Mouse (Mus musculus): ENCODE results near the gene Jund. TPM values are rescaled to one million over a fixed set of nuclear protein-coding genes. Genes with fewer than 3 reads are reported as not detected.

The Jund gene
- polyA plus RNA-seq, 1 experiment, result 246 TPM

GRCm38 (mm10) chr8:70654121-70654520 is 44.6 kb upstream of the Jund start:
- H3K27me3 ChIP-seq (ENCODE audit: control insufficient read depth, insufficient read depth, insufficient read length), result no peaks in the 10 kb centered on the region
- H3ac ChIP-seq (ENCODE audit: control insufficient read depth, insufficient read length), result no peak overlapping the region
- H3K36me3 ChIP-seq (ENCODE audit: control insufficient read depth, insufficient read depth), result peaks cover 9% of the 10 kb centered on the region
- H3K4me3 ChIP-seq, result no peak overlapping the region
- TF ChIP-seq TCF3 (IDR thresholded peaks at IDR 0.05; ENCODE audit: insufficient read length, low read depth) (no peak), USF1 (IDR thresholded peaks at IDR 0.05; ENCODE audit: low read depth) (no peak), POLR2A (IDR thresholded peaks at IDR 0.05; ENCODE audit: insufficient read length, low read depth) (no peak), MAX (IDR thresholded peaks at IDR 0.05; ENCODE audit: low read depth) (no peak), SRF (IDR thresholded peaks at IDR 0.05; ENCODE audit: control insufficient read depth, insufficient read length, low read depth) (no peak)
- no peak overlapping the region for H3K4me2 ChIP-seq (ENCODE audit: low read depth)
- H3K79me2 ChIP-seq (ENCODE audit: control insufficient read depth, insufficient read depth), result peaks cover 9% of the 10 kb centered on the region

DNA sequence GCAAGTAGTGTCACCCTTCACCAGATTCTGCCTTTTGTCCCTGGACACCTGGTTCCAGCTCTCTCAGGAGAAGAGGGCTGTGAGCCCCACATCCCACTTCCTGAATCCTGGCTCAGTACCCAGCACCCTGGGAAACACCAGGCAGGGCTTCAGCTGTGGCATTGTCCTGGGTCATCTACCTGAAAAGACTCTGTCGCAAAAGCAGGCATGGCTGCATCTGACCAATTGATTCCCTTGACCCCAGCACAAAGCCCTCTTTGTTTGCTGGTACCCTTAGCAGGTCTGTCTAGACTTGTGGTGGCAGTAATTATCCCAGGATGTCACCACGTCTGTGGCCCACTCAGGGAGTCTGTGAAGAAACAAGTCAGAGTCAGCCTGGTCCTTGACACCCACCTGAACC is 43.3 kb upstream of the Jund start:
- peaks cover 9% of the 10 kb centered on the region for H3K36me3 ChIP-seq (ENCODE audit: control insufficient read depth, insufficient read depth)
- TF ChIP-seq SRF (IDR thresholded peaks at IDR 0.05; ENCODE audit: control insufficient read depth, insufficient read length, low read depth), result no peak
- no peak for TF ChIP-seq MAX (IDR thresholded peaks at IDR 0.05; ENCODE audit: low read depth)
- TF ChIP-seq MYOD1 (IDR thresholded peaks at IDR 0.05; ENCODE audit: control insufficient read depth in 1 of 3, insufficient read length in 2 of 3, low read depth in 2 of 3), result no peak
- TF ChIP-seq CEBPB (IDR thresholded peaks at IDR 0.05; ENCODE audit: insufficient read depth, poor library complexity, severe bottlenecking), result no peak
- no peak for TF ChIP-seq TCF12 (IDR thresholded peaks at IDR 0.05; ENCODE audit: insufficient read depth, poor library complexity, severe bottlenecking)
- no peak for TF ChIP-seq POLR2A (IDR thresholded peaks at IDR 0.05; ENCODE audit: insufficient read length, low read depth)
- TF ChIP-seq MYOG (IDR thresholded peaks at IDR 0.05; ENCODE audit: control insufficient read depth in 1 of 3, insufficient read depth in 1 of 3, insufficient read length in 2 of 3, low read depth in 2 of 3), result no peak
- no peak for TF ChIP-seq TCF3 (IDR thresholded peaks at IDR 0.05; ENCODE audit: insufficient read length, low read depth)
- no peak for TF ChIP-seq POLR2AphosphoS2 (IDR thresholded peaks at IDR 0.05; ENCODE audit: insufficient read length, low read depth)
- no peak for TF ChIP-seq E2F4 (IDR thresholded peaks at IDR 0.05; ENCODE audit: insufficient read depth)
- no peak for TF ChIP-seq USF1 (IDR thresholded peaks at IDR 0.05; ENCODE audit: low read depth)
- TF ChIP-seq REST (IDR thresholded peaks at IDR 0.05; ENCODE audit: insufficient read depth, insufficient read length), result no peak

GRCm38 (mm10) chr8:70656193-70656790 is 42.5 kb upstream of the Jund start:
- Histone ChIP-seq H3K79me2 (ENCODE audit: control insufficient read depth, insufficient read depth) (peaks cover 10% of the 10 kb centered on the region), H3ac (ENCODE audit: control insufficient read depth, insufficient read length) (no peak overlapping the region), H3K36me3 (ENCODE audit: control insufficient read depth, insufficient read depth) (peaks cover 4% of the 10 kb centered on the region), H3K4me2 (ENCODE audit: low read depth) (no peak overlapping the region), H3K4me3 (no peak overlapping the region), H3K27me3 (ENCODE audit: control insufficient read depth, insufficient read depth, insufficient read length) (no peaks in the 10 kb centered on the region)
- TF ChIP-seq MYOG (IDR thresholded peaks at IDR 0.05; ENCODE audit: control insufficient read depth in 1 of 3, insufficient read depth in 1 of 3, insufficient read length in 2 of 3, low read depth in 2 of 3), result no peak
- no peak for TF ChIP-seq SRF (IDR thresholded peaks at IDR 0.05; ENCODE audit: control insufficient read depth, insufficient read length, low read depth)
- TF ChIP-seq POLR2A (IDR thresholded peaks at IDR 0.05; ENCODE audit: insufficient read length, low read depth), result no peak
- no peak for TF ChIP-seq MYOD1 (IDR thresholded peaks at IDR 0.05; ENCODE audit: control insufficient read depth in 1 of 3, insufficient read length in 2 of 3, low read depth in 2 of 3)
- TF ChIP-seq REST (IDR thresholded peaks at IDR 0.05; ENCODE audit: insufficient read depth, insufficient read length), result no peak
- no peak for TF ChIP-seq TCF12 (IDR thresholded peaks at IDR 0.05; ENCODE audit: insufficient read depth, poor library complexity, severe bottlenecking)
- TF ChIP-seq POLR2AphosphoS2 (IDR thresholded peaks at IDR 0.05; ENCODE audit: insufficient read length, low read depth), result no peak
- TF ChIP-seq USF1 (IDR thresholded peaks at IDR 0.05; ENCODE audit: low read depth), result no peak
- no peak for TF ChIP-seq CEBPB (IDR thresholded peaks at IDR 0.05; ENCODE audit: insufficient read depth, poor library complexity, severe bottlenecking)
- TF ChIP-seq TCF3 (IDR thresholded peaks at IDR 0.05; ENCODE audit: insufficient read length, low read depth), result no peak
- no peak for TF ChIP-seq MAX (IDR thresholded peaks at IDR 0.05; ENCODE audit: low read depth)
- TF ChIP-seq E2F4 (IDR thresholded peaks at IDR 0.05; ENCODE audit: insufficient read depth), result no peak

More for the DNA sequence above, 43.3 kb upstream of the Jund start:
- Histone ChIP-seq H3K27me3 (ENCODE audit: control insufficient read depth, insufficient read depth, insufficient read length) (no peaks in the 10 kb centered on the region), H3K4me2 (ENCODE audit: low read depth) (no peak overlapping the region), H3ac (ENCODE audit: control insufficient read depth, insufficient read length) (no peak overlapping the region), H3K4me3 (no peak overlapping the region), H3K79me2 (ENCODE audit: control insufficient read depth, insufficient read depth) (peaks cover 10% of the 10 kb centered on the region)

- peaks cover 10% of the 10 kb centered on the region for H3K79me2 ChIP-seq (ENCODE audit: control insufficient read depth, insufficient read depth)
- peak overlapping the region; percentile 69 for H3K4me2 ChIP-seq (ENCODE audit: low read depth)
- TF ChIP-seq TCF12 (IDR thresholded peaks at IDR 0.05; ENCODE audit: insufficient read depth, poor library complexity, severe bottlenecking) (no peak), TCF3 (IDR thresholded peaks at IDR 0.05; ENCODE audit: insufficient read length, low read depth) (no peak), POLR2AphosphoS2 (IDR thresholded peaks at IDR 0.05; ENCODE audit: insufficient read length, low read depth) (no peak), E2F4 (IDR thresholded peaks at IDR 0.05; ENCODE audit: insufficient read depth) (no peak), MYOD1 (IDR thresholded peaks at IDR 0.05; ENCODE audit: control insufficient read depth in 1 of 3, insufficient read length in 2 of 3, low read depth in 2 of 3) (no peak), MAX (IDR thresholded peaks at IDR 0.05; ENCODE audit: low read depth) (no peak), REST (IDR thresholded peaks at IDR 0.05; ENCODE audit: insufficient read depth, insufficient read length) (no peak), POLR2A (IDR thresholded peaks at IDR 0.05; ENCODE audit: insufficient read length, low read depth) (no peak), CEBPB (IDR thresholded peaks at IDR 0.05; ENCODE audit: insufficient read depth, poor library complexity, severe bottlenecking) (no peak), SRF (IDR thresholded peaks at IDR 0.05; ENCODE audit: control insufficient read depth, insufficient read length, low read depth) (no peak)
Observed at GRCm38 (mm10) chr8:70657214-70657613, 41.5 kb upstream of the Jund start.

GRCm38 (mm10) chr8:70657739-70658138 is 41.0 kb upstream of the Jund start:
- peak overlapping the region; percentile 69 for H3K4me2 ChIP-seq (ENCODE audit: low read depth)
- peaks cover 10% of the 10 kb centered on the region for H3K79me2 ChIP-seq (ENCODE audit: control insufficient read depth, insufficient read depth)
- H3K27me3 ChIP-seq (ENCODE audit: control insufficient read depth, insufficient read depth, insufficient read length), result no peaks in the 10 kb centered on the region
- no peak for TF ChIP-seq POLR2A (IDR thresholded peaks at IDR 0.05; ENCODE audit: insufficient read length, low read depth)
- no peak for TF ChIP-seq CEBPB (IDR thresholded peaks at IDR 0.05; ENCODE audit: insufficient read depth, poor library complexity, severe bottlenecking)
- no peak for TF ChIP-seq MYOD1 (IDR thresholded peaks at IDR 0.05; ENCODE audit: control insufficient read depth in 1 of 3, insufficient read length in 2 of 3, low read depth in 2 of 3)
- no peak for TF ChIP-seq TCF3 (IDR thresholded peaks at IDR 0.05; ENCODE audit: insufficient read length, low read depth)
- TF ChIP-seq MAX (IDR thresholded peaks at IDR 0.05; ENCODE audit: low read depth), result no peak
- no peak for TF ChIP-seq REST (IDR thresholded peaks at IDR 0.05; ENCODE audit: insufficient read depth, insufficient read length)
- no peak for TF ChIP-seq USF1 (IDR thresholded peaks at IDR 0.05; ENCODE audit: low read depth)
- TF ChIP-seq E2F4 (IDR thresholded peaks at IDR 0.05; ENCODE audit: insufficient read depth), result no peak
- no peak for TF ChIP-seq MYOG (IDR thresholded peaks at IDR 0.05; ENCODE audit: control insufficient read depth in 1 of 3, insufficient read depth in 1 of 3, insufficient read length in 2 of 3, low read depth in 2 of 3)
- no peak for TF ChIP-seq SRF (IDR thresholded peaks at IDR 0.05; ENCODE audit: control insufficient read depth, insufficient read length, low read depth)
- TF ChIP-seq POLR2AphosphoS2 (IDR thresholded peaks at IDR 0.05; ENCODE audit: insufficient read length, low read depth), result no peak
- no peak for TF ChIP-seq TCF12 (IDR thresholded peaks at IDR 0.05; ENCODE audit: insufficient read depth, poor library complexity, severe bottlenecking)
- no peak overlapping the region for H3ac ChIP-seq (ENCODE audit: control insufficient read depth, insufficient read length)
- peak overlapping the region; percentile 84 for H3K4me3 ChIP-seq
- peaks cover 4% of the 10 kb centered on the region for H3K36me3 ChIP-seq (ENCODE audit: control insufficient read depth, insufficient read depth)

More at GRCm38 (mm10) chr8:70657214-70657613, 41.5 kb upstream of the Jund start:
- H3K4me3 ChIP-seq, result no peak overlapping the region
- no peaks in the 10 kb centered on the region for H3K27me3 ChIP-seq (ENCODE audit: control insufficient read depth, insufficient read depth, insufficient read length)
- H3K36me3 ChIP-seq (ENCODE audit: control insufficient read depth, insufficient read depth), result peaks cover 4% of the 10 kb centered on the region
- H3ac ChIP-seq (ENCODE audit: control insufficient read depth, insufficient read length), result no peak overlapping the region
